Mouse (Mus musculus): ENCODE results near the gene Zmynd12. TPM values are rescaled to one million over a fixed set of nuclear protein-coding genes. Genes with fewer than 3 reads are reported as not detected.

Gene Zmynd12
- polyA plus RNA-seq, 1 experiment: 5.8 TPM

- DNase-seq: peak; percentile 79
Measured at GRCm38 (mm10) chr4:119415072-119415753, 7.4 kb upstream of the Zmynd12 start, which contains the start of gene Ccdc30. TSS of gene Ccdc30 (minus strand) at chr4:119415521.

DNA sequence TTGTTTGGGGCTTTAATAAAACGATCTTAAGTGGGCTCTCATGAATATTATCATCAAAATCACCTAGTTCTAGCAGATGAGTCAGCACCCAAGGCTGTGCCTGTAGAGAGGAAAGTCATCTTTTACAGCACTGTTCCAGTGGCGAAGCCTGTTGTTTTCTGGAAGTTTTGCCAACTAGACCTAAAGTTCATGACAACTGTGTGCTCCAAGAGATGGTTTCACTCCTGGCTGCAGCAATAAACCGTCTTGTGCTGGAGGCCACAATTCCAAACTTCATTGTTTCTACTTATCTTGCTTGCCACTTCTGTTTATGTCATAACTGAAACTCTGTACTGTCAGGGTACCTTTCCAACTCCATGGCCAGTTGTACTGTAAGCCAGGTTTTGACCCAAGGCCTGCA lies 5.3 kb upstream of the Zmynd12 start:
- Histone ChIP-seq H3K4me1 (ENCODE audit: control insufficient read depth, insufficient read depth, low read length) (peaks cover 8% of the 10 kb centered on the region), H3K4me3 (replicated peaks; ENCODE audit: extremely low read depth, low read depth, low read length) (no peak overlapping the region)
- no peak for DNase-seq
- TF ChIP-seq CTCF (IDR thresholded peaks at IDR 0.05; ENCODE audit: insufficient read depth, low read length) (no peak), POLR2A (IDR thresholded peaks at IDR 0.05; ENCODE audit: borderline replicate concordance, extremely low read depth, low read depth, low read length) (no peak)
- WGBS: 68% methylated on average over 3 of the region's 3 CpGs

More at GRCm38 (mm10) chr4:119415072-119415753, 7.4 kb upstream of the Zmynd12 start, which contains the start of gene Ccdc30:
- TF ChIP-seq POLR2A (IDR thresholded peaks at IDR 0.05; ENCODE audit: borderline replicate concordance, extremely low read depth, low read depth, low read length) (no peak), CTCF (IDR thresholded peaks at IDR 0.05; ENCODE audit: insufficient read depth, low read length) (no peak)
- 1% methylated on average over 49 of the region's 49 CpGs for WGBS
- H3K4me1 ChIP-seq (ENCODE audit: control insufficient read depth, insufficient read depth, low read length): peaks cover 4% of the 10 kb centered on the region
- H3K4me3 ChIP-seq (replicated peaks; ENCODE audit: extremely low read depth, low read depth, low read length): peak within 1 kb of the TSS; percentile 65

DNA sequence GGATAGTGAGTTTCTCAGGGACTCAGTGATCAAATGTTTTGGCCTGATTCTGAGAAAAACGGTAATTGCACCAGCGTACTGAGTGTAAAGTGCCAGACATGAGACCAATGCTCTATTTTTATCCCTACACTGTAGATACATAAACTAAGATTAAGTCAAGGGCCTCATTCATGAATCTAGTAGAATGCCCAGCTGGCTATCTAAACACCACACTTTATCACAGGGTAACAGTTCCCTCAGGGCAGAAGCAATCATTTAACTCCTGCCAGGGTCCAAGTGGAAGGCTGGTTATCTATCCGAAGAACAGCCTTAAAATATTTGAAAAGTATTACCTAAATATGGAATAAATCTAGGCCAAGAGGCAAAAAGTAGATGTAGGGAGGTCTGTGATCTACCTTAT lies 4.7 kb upstream of the Zmynd12 start:
- TF ChIP-seq POLR2A (IDR thresholded peaks at IDR 0.05; ENCODE audit: borderline replicate concordance, extremely low read depth, low read depth, low read length): no peak
- no peak for TF ChIP-seq CTCF (IDR thresholded peaks at IDR 0.05; ENCODE audit: insufficient read depth, low read length)
- WGBS: 87% methylated on average over 3 of the region's 3 CpGs
- DNase-seq: no peak
- Histone ChIP-seq H3K4me3 (replicated peaks; ENCODE audit: extremely low read depth, low read depth, low read length) (no peak overlapping the region), H3K4me1 (ENCODE audit: control insufficient read depth, insufficient read depth, low read length) (peaks cover 10% of the 10 kb centered on the region)

- DNase-seq: no peak
- Histone ChIP-seq H3K4me3 (replicated peaks; ENCODE audit: extremely low read depth, low read depth, low read length) (no peak overlapping the region), H3K4me1 (ENCODE audit: control insufficient read depth, insufficient read depth, low read length) (peaks cover 7% of the 10 kb centered on the region)
- TF ChIP-seq POLR2A (IDR thresholded peaks at IDR 0.05; ENCODE audit: borderline replicate concordance, extremely low read depth, low read depth, low read length): no peak
- no peak for TF ChIP-seq CTCF (IDR thresholded peaks at IDR 0.05; ENCODE audit: insufficient read depth, low read length)
- WGBS: 44% methylated on average over 3 of the region's 3 CpGs
Measured at GRCm38 (mm10) chr4:119421191-119421590, 1.4 kb upstream of the Zmynd12 start.

- DNase-seq: no peak
- TF ChIP-seq POLR2A (IDR thresholded peaks at IDR 0.05; ENCODE audit: borderline replicate concordance, extremely low read depth, low read depth, low read length) (no peak), CTCF (IDR thresholded peaks at IDR 0.05; ENCODE audit: insufficient read depth, low read length) (no peak)
- peak overlapping the region; percentile 78 for H3K4me3 ChIP-seq (replicated peaks; ENCODE audit: extremely low read depth, low read depth, low read length)
- WGBS: under 1% methylated on average over 31 of the region's 31 CpGs
- H3K4me1 ChIP-seq (ENCODE audit: control insufficient read depth, insufficient read depth, low read length): peaks cover 7% of the 10 kb centered on the region
Measured at GRCm38 (mm10) chr4:119421921-119422293, 707 bp upstream of the Zmynd12 start.

DNA sequence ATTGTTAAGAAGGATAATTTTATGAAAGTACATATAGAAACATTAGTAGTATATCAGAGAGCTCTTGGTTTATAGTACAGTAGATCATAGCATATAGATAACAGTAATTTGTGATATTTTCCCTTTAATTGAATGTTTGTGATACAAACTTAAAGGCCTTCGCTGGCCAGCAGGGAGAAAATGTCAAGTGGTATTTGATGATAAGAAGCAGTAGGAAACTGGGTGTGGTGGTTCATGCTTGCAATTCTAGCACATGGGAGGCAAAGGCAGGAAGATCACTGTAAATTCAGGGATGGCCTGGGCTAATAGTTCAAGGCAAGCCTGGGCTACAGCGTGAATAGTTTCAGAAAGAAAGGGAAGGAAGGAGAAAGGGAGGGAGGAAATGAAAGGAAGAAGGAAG lies 2.5 kb downstream of the Zmynd12 start:
- TF ChIP-seq CTCF (IDR thresholded peaks at IDR 0.05; ENCODE audit: insufficient read depth, low read length): no peak
- TF ChIP-seq POLR2A (IDR thresholded peaks at IDR 0.05; ENCODE audit: borderline replicate concordance, extremely low read depth, low read depth, low read length): no peak
- Histone ChIP-seq H3K4me3 (replicated peaks; ENCODE audit: extremely low read depth, low read depth, low read length) (no peak overlapping the region), H3K4me1 (ENCODE audit: control insufficient read depth, insufficient read depth, low read length) (peaks cover 7% of the 10 kb centered on the region)
- no peak for DNase-seq
- WGBS: 54% methylated on average over 2 of the region's 2 CpGs

DNA sequence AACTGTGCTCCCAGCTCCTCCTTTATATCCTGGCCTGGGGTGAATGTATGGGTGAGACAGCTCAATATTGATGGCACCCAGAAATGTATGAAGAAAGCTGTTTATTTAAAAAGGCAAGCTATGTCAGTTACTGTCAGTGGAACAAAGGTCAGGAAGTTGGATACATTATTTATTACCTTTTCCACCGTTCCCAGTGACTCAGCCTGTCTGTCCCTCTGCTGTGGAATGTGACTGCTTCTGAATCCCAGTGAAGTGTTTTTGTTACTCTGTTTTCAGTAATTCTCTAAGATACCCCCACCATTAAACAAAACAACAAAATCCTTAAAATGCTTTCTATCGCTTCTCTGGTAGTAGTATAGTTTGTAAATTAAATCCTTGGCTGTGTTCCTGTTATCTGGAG lies 3.0 kb downstream of the Zmynd12 start:
- H3K4me1 ChIP-seq (ENCODE audit: control insufficient read depth, insufficient read depth, low read length): peaks cover 7% of the 10 kb centered on the region
- WGBS: 30% methylated on average over 2 of the region's 2 CpGs
- H3K4me3 ChIP-seq (replicated peaks; ENCODE audit: extremely low read depth, low read depth, low read length): no peak overlapping the region
- TF ChIP-seq CTCF (IDR thresholded peaks at IDR 0.05; ENCODE audit: insufficient read depth, low read length): no peak
- no peak for TF ChIP-seq POLR2A (IDR thresholded peaks at IDR 0.05; ENCODE audit: borderline replicate concordance, extremely low read depth, low read depth, low read length)
- no peak for DNase-seq

DNA sequence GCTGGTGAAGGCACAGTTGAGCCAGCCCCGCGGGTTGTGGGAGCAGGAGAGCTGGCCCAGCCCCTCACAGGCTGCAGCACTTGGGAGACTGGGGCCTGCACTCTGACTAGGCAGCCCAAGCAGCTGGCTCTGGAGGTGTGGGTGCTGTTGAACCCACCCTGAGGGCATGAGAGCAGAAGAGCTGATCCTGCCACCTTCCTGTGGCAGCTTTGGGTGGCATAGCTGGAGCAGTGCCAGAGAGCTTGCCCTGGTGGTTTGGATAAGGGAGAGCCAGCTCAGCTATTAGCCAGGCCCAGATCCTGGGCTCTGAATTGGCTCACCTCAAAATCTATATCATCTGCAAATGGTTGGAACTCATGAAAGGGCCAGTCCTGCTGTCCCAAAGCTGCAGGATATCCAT lies 5.1 kb downstream of the Zmynd12 start:
- peaks cover 3% of the 10 kb centered on the region; the same call in 1 of the 2 replicates for H3K4me1 ChIP-seq (ENCODE audit: control insufficient read depth, insufficient read depth, low read length)
- TF ChIP-seq POLR2A (IDR thresholded peaks at IDR 0.05; ENCODE audit: borderline replicate concordance, extremely low read depth, low read depth, low read length) (no peak), CTCF (IDR thresholded peaks at IDR 0.05; ENCODE audit: insufficient read depth, low read length) (no peak)
- no peak for DNase-seq
- 56% methylated on average over 2 of the region's 2 CpGs for WGBS
- no peak overlapping the region for H3K4me3 ChIP-seq (replicated peaks; ENCODE audit: extremely low read depth, low read depth, low read length)

DNA sequence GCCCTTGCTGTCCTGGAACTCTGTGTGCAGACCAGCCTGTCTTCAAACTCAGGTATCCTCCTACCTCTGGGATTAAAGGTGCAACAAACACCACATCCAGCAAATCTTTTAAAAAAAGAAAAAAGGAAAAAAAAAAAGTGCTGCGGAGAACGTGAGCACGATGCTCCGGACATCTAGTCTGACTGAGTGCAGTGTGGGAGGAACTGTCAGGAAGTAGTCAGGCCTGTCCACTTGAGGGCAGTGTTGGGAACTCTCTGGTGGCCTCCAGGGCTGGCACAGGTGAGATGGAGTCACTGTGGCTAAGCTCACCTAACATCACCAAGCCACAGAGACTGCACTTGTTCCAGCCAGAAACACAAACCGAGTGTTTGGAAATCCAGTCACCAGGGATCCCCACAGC lies 8.1 kb downstream of the Zmynd12 start:
- Histone ChIP-seq H3K4me3 (replicated peaks; ENCODE audit: extremely low read depth, low read depth, low read length) (no peak overlapping the region), H3K4me1 (ENCODE audit: control insufficient read depth, insufficient read depth, low read length) (no peaks in the 10 kb centered on the region)
- DNase-seq: peak; percentile 54
- 24% methylated on average over 5 of the region's 5 CpGs for WGBS
- TF ChIP-seq CTCF (IDR thresholded peaks at IDR 0.05; ENCODE audit: insufficient read depth, low read length): peak; percentile 82
- no peak for TF ChIP-seq POLR2A (IDR thresholded peaks at IDR 0.05; ENCODE audit: borderline replicate concordance, extremely low read depth, low read depth, low read length)

DNA sequence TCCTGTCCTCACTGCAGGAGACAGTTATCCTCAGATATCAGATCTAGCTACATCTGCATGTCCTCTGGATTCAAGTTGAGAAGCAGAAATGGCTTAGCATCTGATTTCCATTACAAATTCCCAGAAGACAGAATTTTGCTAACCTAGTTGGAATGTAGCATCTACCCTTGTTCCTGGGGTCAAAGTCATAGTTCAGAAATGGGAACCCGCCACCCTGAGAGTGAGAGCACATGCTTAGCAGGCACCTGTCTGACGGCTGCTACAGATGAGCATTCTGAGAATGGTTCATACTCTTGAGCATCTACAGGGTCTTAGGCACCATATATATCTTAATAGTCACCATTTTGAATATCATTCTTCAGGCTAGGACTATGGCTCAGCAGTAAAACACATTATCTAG lies 15.3 kb downstream of the Zmynd12 start:
- no peaks in the 10 kb centered on the region for H3K4me1 ChIP-seq (ENCODE audit: control insufficient read depth, insufficient read depth, low read length)
- WGBS: 85% methylated on average over 2 of the region's 2 CpGs
- no peak for DNase-seq
- TF ChIP-seq CTCF (IDR thresholded peaks at IDR 0.05; ENCODE audit: insufficient read depth, low read length) (no peak), POLR2A (IDR thresholded peaks at IDR 0.05; ENCODE audit: borderline replicate concordance, extremely low read depth, low read depth, low read length) (no peak)
- no peak overlapping the region for H3K4me3 ChIP-seq (replicated peaks; ENCODE audit: extremely low read depth, low read depth, low read length)

Data from lung, adult 2 months (tissue).